Mouse (Mus musculus) adrenal gland, adult 18-20 months (tissue): ENCODE data around the gene Bdkrb2. TPM values are rescaled to one million over a fixed set of nuclear protein-coding genes. Genes with fewer than 3 reads are reported as not detected.

ENCODE experiments used
- DNase-seq, 2 experiments: peaks; one replicate each; pipeline ENCODE4 v3.0.0; 2021 to 2022; ENCODE audit warnings: low spot score in 2 of 2
- total RNA-seq, 2 experiments: library from RNA; stranded (reverse); gene quantifications; 1 replicate in 1 of 2; 2 replicates in 1 of 2; pipeline ENCODE4 v1.2.3; 2021

Bdkrb2 gene
- total RNA-seq, 2 experiments from 2014 or later = 11.7 to 14.9 TPM

DNA sequence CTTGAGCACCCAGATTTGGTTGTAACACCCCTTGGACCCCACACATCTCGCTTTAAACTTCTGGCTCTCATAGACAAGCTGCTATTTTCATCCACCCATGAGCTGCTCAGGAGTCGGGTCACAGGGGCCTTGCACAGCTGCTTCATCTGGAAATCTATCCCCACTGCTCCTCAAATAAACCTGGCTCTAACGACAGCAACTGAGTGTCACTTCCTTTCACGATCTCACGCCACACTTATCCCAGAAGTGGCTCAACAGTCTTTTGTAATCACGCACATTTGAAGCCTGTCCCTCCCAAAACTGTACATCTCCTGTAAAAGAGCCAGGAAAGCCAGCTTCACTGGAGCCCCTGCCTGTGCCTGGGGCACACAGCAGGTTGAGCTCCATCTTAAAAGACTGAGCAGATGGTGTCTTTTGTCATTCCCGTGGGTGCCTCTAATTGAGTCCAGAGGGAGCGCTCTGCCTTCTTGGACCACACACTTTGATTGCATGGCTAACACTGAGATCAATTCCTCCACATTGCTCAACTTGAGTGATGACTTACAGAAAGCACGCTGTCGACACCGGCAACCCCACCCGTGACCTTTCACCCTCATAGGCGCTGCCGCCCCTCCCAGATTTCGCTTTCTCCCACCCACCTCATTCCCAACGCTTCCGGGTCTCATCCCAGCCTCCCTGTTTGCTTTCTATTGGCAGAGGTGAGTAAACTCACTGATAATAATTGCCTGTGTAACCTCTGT lies 17.2 kb upstream of the Bdkrb2 start:
- DNase-seq = no peak

GRCm38 (mm10) chr12:105546538-105546937 lies 16.5 kb upstream of the Bdkrb2 start:
- no peak for DNase-seq

GRCm38 (mm10) chr12:105547151-105547550 lies 15.9 kb upstream of the Bdkrb2 start:
- no peak for DNase-seq

DNA sequence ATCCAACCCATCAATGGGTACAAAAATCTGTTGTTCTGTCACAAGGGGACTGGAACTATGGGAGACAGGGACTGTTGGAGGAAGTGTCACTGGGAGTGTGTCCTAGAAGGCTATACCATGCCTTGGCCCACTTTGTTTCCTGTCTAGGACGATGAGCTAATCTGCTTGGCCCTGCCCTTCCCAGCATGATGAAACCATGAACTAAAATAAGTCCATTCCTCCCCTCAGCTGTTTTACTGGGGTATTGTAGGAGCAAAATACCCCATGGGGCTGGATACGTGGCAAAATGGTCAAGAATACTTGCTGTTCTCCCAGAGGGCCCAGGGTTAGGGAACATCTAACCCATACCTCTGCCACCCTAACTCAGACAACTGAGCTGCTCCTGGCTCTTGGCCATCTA lies 15.0 kb upstream of the Bdkrb2 start:
- no peak for DNase-seq

- peak; percentile 51 to 62 for DNase-seq
These were observed 14.1 kb upstream of the Bdkrb2 start for GRCm38 (mm10) chr12:105548881-105549280.

- DNase-seq = no peak
These were observed 12.9 kb upstream of the Bdkrb2 start for GRCm38 (mm10) chr12:105549835-105550802.

DNA sequence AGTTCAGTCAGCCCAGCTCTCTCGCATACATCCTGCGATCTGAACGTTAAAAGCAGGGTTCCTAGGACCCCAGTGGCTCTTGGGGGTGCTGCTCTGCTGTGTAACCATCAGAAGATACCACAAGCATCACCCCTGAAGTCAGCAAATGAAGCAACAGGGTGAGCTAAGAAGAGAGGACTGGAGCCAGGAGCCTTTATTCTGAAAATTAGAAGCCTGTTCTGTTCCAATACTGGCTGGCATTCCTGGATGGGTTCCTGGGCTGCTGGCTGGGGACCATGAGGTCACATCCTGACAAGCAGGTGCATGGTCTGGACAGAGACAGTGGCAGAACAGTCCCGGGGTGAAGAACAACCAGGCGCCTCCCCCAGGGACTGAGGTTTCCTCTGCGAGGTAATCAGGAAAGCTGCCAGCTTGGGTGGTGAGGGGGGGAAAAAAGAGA lies 11.5 kb upstream of the Bdkrb2 start:
- no peak for DNase-seq

GRCm38 (mm10) chr12:105554151-105554772 lies 8.8 kb upstream of the Bdkrb2 start:
- DNase-seq = no peak

- DNase-seq = no peak
These were observed 7.9 kb upstream of the Bdkrb2 start for GRCm38 (mm10) chr12:105555172-105555571.

- no peak for DNase-seq
These were observed 5.6 kb upstream of the Bdkrb2 start for GRCm38 (mm10) chr12:105557250-105557925.

GRCm38 (mm10) chr12:105561007-105561534 lies 2.0 kb upstream of the Bdkrb2 start:
- DNase-seq = no peak

DNA sequence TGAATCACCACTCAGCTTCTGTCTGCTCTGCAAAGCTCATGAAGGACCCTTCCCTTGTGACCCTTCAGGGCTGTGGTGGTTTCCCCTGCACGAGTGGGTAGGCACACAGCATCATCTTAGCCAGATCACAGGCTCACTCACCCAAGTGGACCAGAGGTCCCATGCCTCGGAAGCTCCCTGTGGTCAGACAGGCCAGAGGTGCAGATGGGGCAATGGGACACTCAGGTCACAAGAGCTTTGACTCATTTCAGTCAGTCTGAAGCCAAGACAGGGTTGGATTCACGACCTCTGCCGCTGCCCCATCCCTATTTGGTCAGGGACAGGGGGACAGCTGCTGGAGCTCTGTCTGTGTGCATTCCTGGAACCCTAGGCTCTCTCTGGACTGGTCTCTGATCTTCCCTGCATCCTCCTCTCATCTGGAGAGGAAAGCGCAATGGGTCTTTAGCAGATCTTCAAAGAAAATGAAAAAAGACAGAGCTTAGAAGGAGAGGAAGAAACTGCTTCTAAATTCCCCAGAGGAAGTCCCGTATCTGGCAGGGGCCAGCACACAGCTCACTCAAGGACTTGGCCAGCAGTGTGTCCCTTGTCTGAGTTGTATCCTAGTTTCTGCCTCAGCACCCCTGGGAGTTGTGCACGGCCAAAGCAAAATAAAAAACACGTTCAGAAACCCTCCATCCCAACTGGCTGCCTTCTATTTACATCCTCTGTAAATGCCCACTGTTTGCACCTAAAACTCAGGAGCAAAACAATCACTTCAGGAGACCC lies 788 bp upstream of the Bdkrb2 start:
- DNase-seq = no peak

DNA sequence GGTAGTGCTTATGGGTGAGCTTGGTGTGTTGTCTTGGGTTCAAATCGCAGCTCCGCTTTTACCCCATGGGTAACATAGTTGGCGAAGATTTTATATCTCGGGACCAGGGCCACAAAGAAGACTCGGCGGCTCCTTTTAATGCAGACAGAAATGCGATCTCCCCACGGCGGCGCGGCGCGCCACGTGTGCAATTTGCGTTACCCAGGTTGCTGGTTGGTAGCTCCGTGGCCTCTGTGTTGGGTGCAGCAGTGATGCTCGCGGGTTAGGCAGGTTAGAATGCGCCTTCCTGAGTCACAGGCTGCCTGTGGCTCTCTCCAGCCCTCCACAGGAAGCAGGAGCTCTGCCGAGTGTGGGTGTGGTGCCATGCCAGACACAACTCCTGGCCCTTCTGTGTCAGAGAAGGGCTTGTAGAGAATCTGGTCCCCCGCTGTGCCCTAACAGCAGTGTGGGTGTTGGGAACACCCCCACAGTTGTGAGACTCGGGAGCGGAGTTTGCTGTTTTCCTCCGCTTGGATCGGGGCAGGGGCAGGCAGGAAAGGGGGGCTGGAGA lies 775 bp downstream of the Bdkrb2 start:
- no peak for DNase-seq

- no peak for DNase-seq
These were observed 2.2 kb downstream of the Bdkrb2 start for GRCm38 (mm10) chr12:105565221-105565620.

- no peak for DNase-seq
These were observed 8.8 kb downstream of the Bdkrb2 start for GRCm38 (mm10) chr12:105571867-105572266.

- no peak for DNase-seq
These were observed 9.6 kb downstream of the Bdkrb2 start for GRCm38 (mm10) chr12:105572622-105573021.

DNA sequence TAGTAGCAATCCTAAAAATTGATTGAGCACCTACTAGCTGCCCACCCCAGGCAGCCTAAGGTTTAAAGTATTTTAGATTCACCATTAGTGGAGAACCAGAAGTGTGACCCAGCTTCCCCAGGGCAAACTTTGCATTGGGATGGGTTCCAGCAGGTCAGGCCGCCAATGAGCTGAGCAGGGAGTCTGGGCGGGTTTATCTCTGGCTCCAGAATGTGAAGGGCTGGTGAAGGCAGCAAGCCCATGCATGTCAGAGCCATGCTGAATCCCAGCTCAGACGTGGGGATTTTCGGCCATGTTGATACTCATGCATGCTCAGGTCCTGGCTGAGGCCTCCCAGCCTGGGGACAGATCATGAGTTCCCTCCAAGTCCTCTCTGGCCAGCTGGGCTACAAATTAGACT lies 11.3 kb downstream of the Bdkrb2 start:
- no peak for DNase-seq

DNA sequence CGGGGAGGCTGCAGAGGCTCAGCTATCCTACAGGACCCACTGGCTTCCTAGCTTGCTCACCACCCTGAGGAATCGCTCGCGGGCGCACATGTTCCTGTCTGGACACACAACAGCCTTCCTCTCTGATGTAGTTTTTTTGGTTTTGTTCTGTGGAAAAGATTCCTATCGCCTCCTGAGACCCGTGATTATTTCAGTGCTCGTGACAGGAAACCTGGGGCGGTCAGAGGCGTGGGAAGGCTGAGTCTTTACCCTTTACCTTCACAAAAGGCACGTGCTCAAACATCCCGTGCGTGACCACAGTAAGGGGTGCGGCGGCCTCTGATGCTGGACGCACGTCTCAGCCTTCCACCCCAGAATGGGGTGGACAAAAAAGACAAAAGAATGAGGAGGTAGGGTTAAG lies 17.5 kb downstream of the Bdkrb2 start:
- no peak for DNase-seq

- DNase-seq = no peak
These were observed 19.5 kb downstream of the Bdkrb2 start for GRCm38 (mm10) chr12:105582486-105582885.

- DNase-seq = no peak
These were observed 20.5 kb downstream of the Bdkrb2 start for GRCm38 (mm10) chr12:105583484-105583883.
